Mouse (Mus musculus) brown adipose tissue, adult 24 weeks (tissue): ENCODE data around the gene Polr2g. TPM values are rescaled to one million over a fixed set of nuclear protein-coding genes. Genes with fewer than 3 reads are reported as not detected.

Experiments used
- H3K27ac ChIP-seq: fragments of 200-500 bp; replicated peaks from 2 replicates; pipeline ENCODE4 v1.5.1; 2012; ENCODE audit warnings: low read depth, mild to moderate bottlenecking, low read length
- H3K4me1 ChIP-seq: fragments of 200-500 bp; 2 replicates; pipeline ENCODE4 v1.6.1; 2012; ENCODE audit warnings: low read length, mixed read lengths; ENCODE audit not compliant: control insufficient read depth, insufficient read depth, insufficient read length
- H3K4me3 ChIP-seq: fragments of 200-500 bp; 2 replicates; pipeline ENCODE4 v1.5.1; 2012; ENCODE audit warnings: low read depth, mild to moderate bottlenecking, low read length, moderate library complexity; ENCODE audit not compliant: insufficient read depth
- polyA plus RNA-seq: library from polyadenylated mRNA; stranded (reverse); fragments of >200 nt; gene quantifications from 2 replicates; pipeline ENCODE4 v1.2.4, GENCODE M21; 2012; ENCODE audit not compliant: missing spikeins, insufficient read depth, insufficient read length

Polr2g gene
- polyA plus RNA-seq, 1 experiment = 68.9 TPM

- peak overlapping the region; percentile 10 for H3K4me3 ChIP-seq
- H3K27ac ChIP-seq = no peak overlapping the region
- H3K4me1 ChIP-seq = peaks cover 4% of the 10 kb centered on the region; the same call in 1 of the 2 replicates
Measured at GRCm38 (mm10) chr19:8822696-8823095, 24.3 kb upstream of the Polr2g start.

- peak overlapping the region; percentile 97 for H3K27ac ChIP-seq
- peaks cover 4% of the 10 kb centered on the region; the same call in 1 of the 2 replicates for H3K4me1 ChIP-seq
- peak overlapping the region; percentile 85 for H3K4me3 ChIP-seq
Measured at GRCm38 (mm10) chr19:8821146-8821545, 22.8 kb upstream of the Polr2g start.

GRCm38 (mm10) chr19:8820424-8820956, 22.1 kb upstream of the Polr2g start:
- peak overlapping the region; percentile 97 for H3K27ac ChIP-seq
- peak overlapping the region; percentile 85 for H3K4me3 ChIP-seq
- H3K4me1 ChIP-seq = peaks cover 4% of the 10 kb centered on the region; the same call in 1 of the 2 replicates

- Histone ChIP-seq H3K4me1 (peaks cover 4% of the 10 kb centered on the region; the same call in 1 of the 2 replicates), H3K4me3 (peak within 1 kb of the TSS; percentile 85), H3K27ac (peak within 1 kb of the TSS; percentile 97)
Measured at GRCm38 (mm10) chr19:8819596-8820423, 21.4 kb upstream of the Polr2g start, which contains the start of gene Hnrnpul2. Gene Hnrnpul2 (plus strand): TSS chr19:8820010.

- Histone ChIP-seq H3K4me1 (peaks cover 4% of the 10 kb centered on the region; the same call in 1 of the 2 replicates), H3K27ac (peak within 1 kb of the TSS; percentile 97), H3K4me3 (peak within 1 kb of the TSS; percentile 85)
Measured at GRCm38 (mm10) chr19:8818801-8819595, 20.6 kb upstream of the Polr2g start, which contains the start of gene Ttc9c. Gene Ttc9c (minus strand): TSS chr19:8819333.

GRCm38 (mm10) chr19:8818301-8818798, 20.0 kb upstream of the Polr2g start:
- H3K4me1 ChIP-seq = peaks cover 4% of the 10 kb centered on the region; the same call in 1 of the 2 replicates
- H3K27ac ChIP-seq = peak overlapping the region; percentile 96
- peak overlapping the region; percentile 67 for H3K4me3 ChIP-seq

- Histone ChIP-seq H3K4me1 (peaks cover 4% of the 10 kb centered on the region; the same call in 1 of the 2 replicates), H3K27ac (no peak overlapping the region), H3K4me3 (no peak overlapping the region)
Measured at GRCm38 (mm10) chr19:8817001-8817400, 18.6 kb upstream of the Polr2g start.

- peaks cover 4% of the 10 kb centered on the region; the same call in 1 of the 2 replicates for H3K4me1 ChIP-seq
- H3K27ac ChIP-seq = no peak overlapping the region
- no peak overlapping the region for H3K4me3 ChIP-seq
Measured at GRCm38 (mm10) chr19:8815812-8816211, 17.4 kb upstream of the Polr2g start.

GRCm38 (mm10) chr19:8806810-8807209, 8.4 kb upstream of the Polr2g start:
- Histone ChIP-seq H3K4me3 (no peak overlapping the region), H3K4me1 (0 out of 2 replicates have a peak, but pooled peaks cover 7% of the 10 kb centered on the region), H3K27ac (peak overlapping the region; percentile 59; the same call in 1 of the 2 replicates)

- 0 out of 2 replicates have a peak, but pooled peaks cover 7% of the 10 kb centered on the region for H3K4me1 ChIP-seq
- no peak overlapping the region for H3K4me3 ChIP-seq
- no peak overlapping the region for H3K27ac ChIP-seq
Measured at GRCm38 (mm10) chr19:8803879-8804660, 5.7 kb upstream of the Polr2g start.

GRCm38 (mm10) chr19:8803204-8803780, 4.9 kb upstream of the Polr2g start:
- Histone ChIP-seq H3K4me3 (0 out of 2 replicates have a peak overlapping the region, but pooled peaks have one; percentile 72), H3K27ac (no peak overlapping the region), H3K4me1 (0 out of 2 replicates have a peak, but pooled peaks cover 7% of the 10 kb centered on the region)

GRCm38 (mm10) chr19:8802130-8802821, 3.9 kb upstream of the Polr2g start, which contains the start of gene Zbtb3:
Gene Zbtb3 (plus strand): TSS chr19:8802555.
- peak within 1 kb of the TSS; percentile 72 for H3K4me3 ChIP-seq
- 0 out of 2 replicates have a peak, but pooled peaks cover 10% of the 10 kb centered on the region for H3K4me1 ChIP-seq
- H3K27ac ChIP-seq = peak within 1 kb of the TSS; percentile 54

- Histone ChIP-seq H3K4me1 (0 out of 2 replicates have a peak, but pooled peaks cover 10% of the 10 kb centered on the region), H3K4me3 (peak overlapping the region; percentile 43; the same call in 1 of the 2 replicates), H3K27ac (peak overlapping the region; percentile 65)
Measured at GRCm38 (mm10) chr19:8798947-8799315, 554 bp upstream of the Polr2g start.
